ENCODE assay signal across 19 mouse cellular contexts in the genomic region with DNA sequence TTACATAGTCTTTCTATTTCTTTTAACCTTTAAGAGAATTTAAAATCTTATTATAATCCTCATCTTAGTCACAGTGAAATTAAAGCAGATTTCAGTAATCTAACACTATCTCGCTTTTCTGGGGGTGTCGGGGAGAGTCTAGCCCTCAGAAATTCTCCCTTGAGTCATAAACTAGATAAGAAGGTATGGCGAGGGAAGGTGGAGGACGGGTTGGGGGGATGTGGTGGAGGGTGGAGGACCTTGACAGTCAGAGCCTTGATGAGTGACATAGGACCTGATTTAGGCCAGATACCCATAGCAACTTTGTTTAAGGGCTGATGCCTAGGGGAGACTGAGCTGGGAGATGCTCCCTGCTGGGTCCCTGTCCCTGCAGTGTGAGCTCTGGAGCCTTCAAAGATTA.
"Had no signal": no experiment of that assay in that cellular context is flagged by ENCODE, and none has a peak within 500 bp of the region (broad histone marks: within the 10 kb centered on the region; RNA-seq: fewer than 3 reads in every experiment).

No protein-coding gene starts in this region.

- ATAC-seq: liver, postnatal 0 days; lung, postnatal 0 days; midbrain, embryonic 13.5 days; midbrain, embryonic 16.5 days had no signal

- H3K4me3 ChIP-seq: limb, embryonic 15.5 days; megakaryocyte, embryonic 14.5 days; midbrain, embryonic 10.5 days; midbrain, embryonic 13.5 days; myocyte had no signal

- H3K27me3 ChIP-seq: megakaryocyte, embryonic 14.5 days; midbrain, embryonic 13.5 days had no signal

- H3K36me3 ChIP-seq: limb, embryonic 15.5 days; midbrain, embryonic 10.5 days; midbrain, embryonic 13.5 days had no signal

- H3K27ac ChIP-seq: limb, embryonic 15.5 days; liver, embryonic 14.5 days; macrophage; midbrain, embryonic 10.5 days; midbrain, embryonic 13.5 days; stomach, postnatal 0 days had no signal

- DNase-seq: kidney, adult 9 months; kidney, postnatal 14 days; kidney, postnatal 4 days; liver, postnatal 0 days; lung, embryonic 14.5 days; right cerebral cortex, postnatal 4 days; thymus, adult 2 months; thymus, postnatal 14 days had no signal

- H3K9ac ChIP-seq: limb, embryonic 15.5 days; liver, embryonic 14.5 days; liver, postnatal 0 days; lung, embryonic 14.5 days; midbrain, embryonic 13.5 days had no signal

- H3K9me3 ChIP-seq: limb, embryonic 15.5 days; megakaryocyte, embryonic 14.5 days; midbrain, embryonic 10.5 days; midbrain, embryonic 13.5 days had no signal

- H3K4me2 ChIP-seq: limb, embryonic 15.5 days; liver, embryonic 11.5 days; lung, embryonic 14.5 days; midbrain, embryonic 13.5 days had no signal

- H3K4me1 ChIP-seq: midbrain, embryonic 13.5 days had no signal
